Comparison of ENCODE assay signal across 25 mouse cellular contexts in genomic region chr4:128048716-128049115, GRCm38 (mm10).
"Had no signal": no experiment of that assay in that cellular context is flagged by ENCODE, and none has a peak within 500 bp of the region (broad histone marks: within the 10 kb centered on the region; RNA-seq: fewer than 3 reads in every experiment).

No protein-coding gene starts in this region.

- H3K4me1 ChIP-seq: heart, embryonic 13.5 days; heart, embryonic 15.5 days; kidney, embryonic 15.5 days; limb, embryonic 13.5 days; limb, embryonic 15.5 days; liver, embryonic 12.5 days had no signal

- H3K27ac ChIP-seq: heart, adult 2 months; heart, embryonic 13.5 days; heart, embryonic 15.5 days; hindbrain, embryonic 15.5 days; kidney, embryonic 15.5 days; kidney, postnatal 0 days; limb, embryonic 13.5 days; limb, embryonic 15.5 days; liver, embryonic 12.5 days; liver, embryonic 14.5 days had no signal

- H3K9me3 ChIP-seq: heart, embryonic 13.5 days; heart, embryonic 15.5 days; hindbrain, embryonic 15.5 days; kidney, embryonic 15.5 days; limb, embryonic 13.5 days; limb, embryonic 15.5 days had no signal

- DNase-seq: gastrocnemius, postnatal 14 days; gastrocnemius, postnatal 36 days; heart, adult 11 months; heart, adult 2 months; heart, postnatal 14 days; heart, postnatal 36 days; kidney, adult 11 months; kidney, adult 2 months; kidney, adult 9 months; kidney, postnatal 14 days; kidney, postnatal 36 days; layer of hippocampus, adult 9-11 months; layer of hippocampus, postnatal 36 days; lung, adult 18-20 months had no signal

- H3K36me3 ChIP-seq: heart, embryonic 13.5 days; heart, embryonic 15.5 days; hindbrain, embryonic 15.5 days; kidney, embryonic 15.5 days; limb, embryonic 13.5 days; limb, embryonic 15.5 days; liver, embryonic 12.5 days had no signal

- H3K27me3 ChIP-seq: heart, embryonic 13.5 days; heart, embryonic 15.5 days; hindbrain, embryonic 15.5 days; kidney, embryonic 15.5 days; limb, embryonic 13.5 days; limb, embryonic 15.5 days; liver, embryonic 12.5 days had no signal

- H3K4me2 ChIP-seq: heart, embryonic 11.5 days; heart, embryonic 13.5 days; heart, embryonic 15.5 days; hindbrain, embryonic 15.5 days; kidney, embryonic 15.5 days; limb, embryonic 13.5 days; limb, embryonic 15.5 days; liver, embryonic 12.5 days had no signal

- H3K9ac ChIP-seq: heart, embryonic 13.5 days; heart, embryonic 15.5 days; hindbrain, embryonic 15.5 days; kidney, embryonic 15.5 days; limb, embryonic 13.5 days; limb, embryonic 15.5 days; liver, embryonic 12.5 days; liver, embryonic 14.5 days had no signal

- ATAC-seq: intestine, embryonic 16.5 days; liver, embryonic 12.5 days had no signal

- H3K4me3 ChIP-seq: heart, adult 2 months; heart, embryonic 13.5 days; heart, embryonic 15.5 days; hindbrain, embryonic 15.5 days; kidney, embryonic 15.5 days; limb, embryonic 13.5 days; limb, embryonic 15.5 days; liver, embryonic 12.5 days had no signal
